Mouse (Mus musculus) erythroblast, embryonic 14.5 days (primary cell): ENCODE results near the gene Gpr149.

Experiments
- GATA1 ChIP-seq: IDR thresholded peaks from 2 replicates; pipeline ENCODE4 v1.6.1; 2012; ENCODE audit warnings: low read length, inconsistent platforms, mixed read lengths
- TAL1 ChIP-seq: IDR thresholded peaks from 3 replicates; pipeline ENCODE4 v1.6.1; 2012; ENCODE audit warnings: low read length, inconsistent platforms, mixed read lengths

DNA sequence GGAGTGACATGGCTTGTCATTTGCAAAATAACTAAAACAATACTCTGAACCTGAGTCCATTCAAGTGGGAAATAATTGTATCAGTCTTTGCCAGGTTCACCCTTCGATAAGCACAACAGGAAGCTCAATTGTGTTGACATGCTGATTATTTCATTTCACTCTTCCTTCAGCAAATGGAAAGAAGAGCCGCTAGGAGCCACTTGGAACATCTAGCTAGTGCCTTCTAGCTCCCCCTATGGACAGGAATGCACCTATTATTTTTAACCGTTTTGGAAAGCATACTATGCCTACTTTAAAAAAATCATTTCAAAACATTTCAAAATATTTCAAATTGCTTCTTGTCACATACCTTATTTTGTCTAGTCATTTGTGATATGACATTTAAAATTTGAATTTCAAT lies 5.9 kb upstream of the Gpr149 start:
- no peak for TF ChIP-seq TAL1
- no peak for TF ChIP-seq GATA1
